Mouse (Mus musculus): ENCODE measurements around the gene Fig4. TPM values are rescaled to one million over a fixed set of nuclear protein-coding genes. Genes with fewer than 3 reads are reported as not detected.

The Fig4 gene
- polyA plus RNA-seq, 1 experiment from 2014 or later = 17.8 TPM

- Histone ChIP-seq H3K9me3 (replicated peaks; ENCODE audit: control insufficient read depth, low read length) (no peaks in the 10 kb centered on the region), H3K4me2 (ENCODE audit: low read depth, low read length) (no peak overlapping the region), H3K4me3 (ENCODE audit: low read depth, low read length) (no peak overlapping the region), H3K36me3 (replicated peaks; ENCODE audit: control insufficient read depth, insufficient read depth, low read depth, low read length) (no peaks in the 10 kb centered on the region), H3K27ac (replicated peaks; ENCODE audit: low read depth, low read length) (no peak overlapping the region), H3K4me1 (ENCODE audit: control insufficient read depth, insufficient read depth, low read length) (no peaks in the 10 kb centered on the region), H3K9ac (replicated peaks; ENCODE audit: low read length) (no peak overlapping the region), H3K27me3 (ENCODE audit: control insufficient read depth, insufficient read depth, low read length) (no peaks in the 10 kb centered on the region)
- WGBS = 75% methylated on average over 18 of the region's 18 CpGs
- no peak for ATAC-seq (replicated peaks; ENCODE audit: insufficient number of reproducible peaks, low FRiP score, low TSS enrichment, low read depth)
- DNase-seq (ENCODE audit: low spot score) = no peak
Measured at GRCm38 (mm10) chr10:41151441-41151840, 151.6 kb downstream of the Fig4 start.

GRCm38 (mm10) chr10:41151021-41151420 is 152.0 kb downstream of the Fig4 start:
- no peaks in the 10 kb centered on the region for H3K27me3 ChIP-seq (ENCODE audit: control insufficient read depth, insufficient read depth, low read length)
- no peaks in the 10 kb centered on the region for H3K4me1 ChIP-seq (ENCODE audit: control insufficient read depth, insufficient read depth, low read length)
- H3K4me3 ChIP-seq (ENCODE audit: low read depth, low read length) = no peak overlapping the region
- WGBS = 70% methylated on average over 10 of the region's 10 CpGs
- DNase-seq (ENCODE audit: low spot score) (no peak), ATAC-seq (replicated peaks; ENCODE audit: insufficient number of reproducible peaks, low FRiP score, low TSS enrichment, low read depth) (no peak)
- no peak overlapping the region for H3K4me2 ChIP-seq (ENCODE audit: low read depth, low read length)
- H3K36me3 ChIP-seq (replicated peaks; ENCODE audit: control insufficient read depth, insufficient read depth, low read depth, low read length) = no peaks in the 10 kb centered on the region
- H3K9me3 ChIP-seq (replicated peaks; ENCODE audit: control insufficient read depth, low read length) = no peaks in the 10 kb centered on the region
- no peak overlapping the region for H3K27ac ChIP-seq (replicated peaks; ENCODE audit: low read depth, low read length)
- H3K9ac ChIP-seq (replicated peaks; ENCODE audit: low read length) = no peak overlapping the region

- WGBS = 68% methylated on average over 2 of the region's 2 CpGs
- no peak overlapping the region for H3K27ac ChIP-seq (replicated peaks; ENCODE audit: low read depth, low read length)
Measured at GRCm38 (mm10) chr10:41150496-41150895, 152.6 kb downstream of the Fig4 start.

GRCm38 (mm10) chr10:41149307-41149706 is 153.8 kb downstream of the Fig4 start:
- Histone ChIP-seq H3K4me3 (ENCODE audit: low read depth, low read length) (no peak overlapping the region), H3K9me3 (replicated peaks; ENCODE audit: control insufficient read depth, low read length) (no peaks in the 10 kb centered on the region), H3K4me2 (ENCODE audit: low read depth, low read length) (no peak overlapping the region), H3K36me3 (replicated peaks; ENCODE audit: control insufficient read depth, insufficient read depth, low read depth, low read length) (no peaks in the 10 kb centered on the region), H3K27me3 (ENCODE audit: control insufficient read depth, insufficient read depth, low read length) (no peaks in the 10 kb centered on the region), H3K9ac (replicated peaks; ENCODE audit: low read length) (no peak overlapping the region), H3K4me1 (ENCODE audit: control insufficient read depth, insufficient read depth, low read length) (no peaks in the 10 kb centered on the region), H3K27ac (replicated peaks; ENCODE audit: low read depth, low read length) (no peak overlapping the region)
- ATAC-seq (replicated peaks; ENCODE audit: insufficient number of reproducible peaks, low FRiP score, low TSS enrichment, low read depth) (no peak), DNase-seq (ENCODE audit: low spot score) (no peak)
- 77% methylated on average over 3 of the region's 3 CpGs for WGBS

More at GRCm38 (mm10) chr10:41150496-41150895, 152.6 kb downstream of the Fig4 start:
- no peak overlapping the region for H3K4me3 ChIP-seq (ENCODE audit: low read depth, low read length)
- H3K27me3 ChIP-seq (ENCODE audit: control insufficient read depth, insufficient read depth, low read length) = no peaks in the 10 kb centered on the region
- no peak overlapping the region for H3K9ac ChIP-seq (replicated peaks; ENCODE audit: low read length)
- no peaks in the 10 kb centered on the region for H3K4me1 ChIP-seq (ENCODE audit: control insufficient read depth, insufficient read depth, low read length)
- no peaks in the 10 kb centered on the region for H3K9me3 ChIP-seq (replicated peaks; ENCODE audit: control insufficient read depth, low read length)
- no peak for ATAC-seq (replicated peaks; ENCODE audit: insufficient number of reproducible peaks, low FRiP score, low TSS enrichment, low read depth)
- no peak overlapping the region for H3K4me2 ChIP-seq (ENCODE audit: low read depth, low read length)
- no peaks in the 10 kb centered on the region for H3K36me3 ChIP-seq (replicated peaks; ENCODE audit: control insufficient read depth, insufficient read depth, low read depth, low read length)
- DNase-seq (ENCODE audit: low spot score) = no peak

- Histone ChIP-seq H3K36me3 (replicated peaks; ENCODE audit: control insufficient read depth, insufficient read depth, low read depth, low read length) (no peaks in the 10 kb centered on the region), H3K9ac (replicated peaks; ENCODE audit: low read length) (no peak overlapping the region), H3K4me2 (ENCODE audit: low read depth, low read length) (no peak overlapping the region), H3K9me3 (replicated peaks; ENCODE audit: control insufficient read depth, low read length) (no peaks in the 10 kb centered on the region), H3K4me1 (ENCODE audit: control insufficient read depth, insufficient read depth, low read length) (no peaks in the 10 kb centered on the region), H3K4me3 (ENCODE audit: low read depth, low read length) (no peak overlapping the region), H3K27me3 (ENCODE audit: control insufficient read depth, insufficient read depth, low read length) (no peaks in the 10 kb centered on the region), H3K27ac (replicated peaks; ENCODE audit: low read depth, low read length) (no peak overlapping the region)
- WGBS = 73% methylated on average over 2 of the region's 2 CpGs
- no peak for ATAC-seq (replicated peaks; ENCODE audit: insufficient number of reproducible peaks, low FRiP score, low TSS enrichment, low read depth)
- no peak for DNase-seq (ENCODE audit: low spot score)
Measured at GRCm38 (mm10) chr10:41146141-41146540, 156.9 kb downstream of the Fig4 start.

Other genes starting within 250 kb of the Fig4 start
- gene Gpr6, start 231.0 kb downstream of the Fig4 start, polyA plus RNA-seq (2014; fragmentation: Nextera tagmentation; extraction: Ambion mirVana) = not detected in 2 replicates
- gene Ak9, start 720 bp upstream of the Fig4 start, polyA plus RNA-seq (2014; fragmentation: Nextera tagmentation; extraction: Ambion mirVana) = not detected in 2 replicates
- 19.0 and 21.7 TPM in 2 replicates for gene Zbtb24, start 147.1 kb upstream of the Fig4 start, polyA plus RNA-seq (2014; fragmentation: Nextera tagmentation; extraction: Ambion mirVana)
- gene Mical1, start 173.1 kb upstream of the Fig4 start, polyA plus RNA-seq (2014; fragmentation: Nextera tagmentation; extraction: Ambion mirVana) = 29.2 and 30.4 TPM in 2 replicates
- gene Smpd2, start 187.1 kb upstream of the Fig4 start, polyA plus RNA-seq (2014; fragmentation: Nextera tagmentation; extraction: Ambion mirVana) = 51.4 and 58.5 TPM in 2 replicates
- 0.32 and 0.86 TPM in 2 replicates for gene Ppil6, start 187.2 kb upstream of the Fig4 start, polyA plus RNA-seq (2014; fragmentation: Nextera tagmentation; extraction: Ambion mirVana)
- gene Cd164, start 216.2 kb upstream of the Fig4 start, polyA plus RNA-seq (2014; fragmentation: Nextera tagmentation; extraction: Ambion mirVana) = 199 and 211 TPM in 2 replicates

Data from embryonic facial prominence, embryonic 11.5 days (tissue).